Mouse (Mus musculus) lung, adult 2 months (tissue): ENCODE measurements at regions not wholly inside any gene's neighbourhood (a gene's known extent, or its start where the extent isn't known, plus 50 kb on each side); places are given as distances from the start of the nearest gene placed in this dataset.
A peak's percentile ranks its signal among the peaks of the same experiment; 100 is the strongest.

Source experiments
- DNase-seq: peaks from one replicate; pipeline ENCODE4 v3.0.0; 2022
- H3K4me1 ChIP-seq: fragments of 200-500 bp; 2 replicates; pipeline ENCODE4 v1.6.1; 2011; ENCODE audit warnings: low read length; ENCODE audit not compliant: control insufficient read depth, insufficient read depth
- H3K4me3 ChIP-seq: fragments of 200-500 bp; replicated peaks from 2 replicates; pipeline ENCODE3; 2011; ENCODE audit warnings: low read depth, mild to moderate bottlenecking, control low read depth, low read length; ENCODE audit errors: extremely low read depth
- CTCF ChIP-seq: fragments of 200-500 bp; IDR thresholded peaks from 2 replicates; pipeline ENCODE4 v1.5.1; 2011; ENCODE audit warnings: mild to moderate bottlenecking, low read length, control low read depth; ENCODE audit not compliant: insufficient read depth
- POLR2A ChIP-seq: fragments of 200-500 bp; IDR thresholded peaks from 2 replicates; pipeline ENCODE4 v1.6.1; 2011; ENCODE audit warnings: low read depth, mild to moderate bottlenecking, control low read depth, low read length, borderline replicate concordance; ENCODE audit errors: extremely low read depth
- WGBS: fragments of 180-500 bp; shearing (Covaris S2); methylation state at CpG from one replicate; pipeline ENCODE4 v1.1.7; 2018; 5-methylcytosine and 5-hydroxymethylcytosine counted together

DNA sequence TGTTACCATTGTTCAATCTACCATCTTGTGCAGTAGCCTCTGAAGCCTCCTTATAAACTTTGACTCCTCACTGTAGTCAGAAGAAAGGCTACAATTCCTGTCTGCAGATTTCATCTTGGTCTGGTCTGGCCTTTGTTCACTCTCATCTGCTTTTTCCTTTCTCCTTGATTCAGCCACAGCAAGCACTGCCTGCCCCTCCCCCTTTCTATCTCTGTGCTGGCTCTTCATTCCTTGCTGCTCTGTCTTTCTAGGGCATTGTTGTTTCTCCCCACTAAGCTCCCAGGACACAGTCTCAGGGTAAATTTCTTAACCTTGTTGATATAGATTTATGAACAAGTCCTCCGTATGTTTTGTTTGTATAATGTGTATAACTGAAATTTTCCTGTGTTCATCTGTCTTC, 62.3 kb upstream of the Gprin3 start:
- no peak overlapping the region for H3K4me3 ChIP-seq
- no peaks in the 10 kb centered on the region for H3K4me1 ChIP-seq
- WGBS: 64% methylated on average over 1 of the region's 1 CpGs
- no peak for TF ChIP-seq POLR2A
- no peak for TF ChIP-seq CTCF
- no peak for DNase-seq

- TF ChIP-seq CTCF: no peak
- TF ChIP-seq POLR2A: no peak
- 91% methylated on average over 3 of the region's 3 CpGs for WGBS
- Histone ChIP-seq H3K4me1 (no peaks in the 10 kb centered on the region), H3K4me3 (no peak overlapping the region)
- DNase-seq: no peak
These were observed 57.9 kb upstream of the Gprin3 start for GRCm38 (mm10) chr6:59484004-59484403.

- peak; percentile 21 for DNase-seq
- TF ChIP-seq CTCF: peak; percentile 46; the same call in 1 of the 2 replicates
- no peak for TF ChIP-seq POLR2A
- 5% methylated on average over 3 of the region's 3 CpGs for WGBS
- Histone ChIP-seq H3K4me1 (no peaks in the 10 kb centered on the region), H3K4me3 (no peak overlapping the region)
These were observed 57.5 kb upstream of the Gprin3 start for GRCm38 (mm10) chr6:59483587-59483986.
